Mouse (Mus musculus): ENCODE measurements around the gene Rfx5. TPM values are rescaled to one million over a fixed set of nuclear protein-coding genes. Genes with fewer than 3 reads are reported as not detected.

Gene Rfx5
- polyA plus RNA-seq, 1 experiment from 2014 or later: 1.1 TPM

DNA sequence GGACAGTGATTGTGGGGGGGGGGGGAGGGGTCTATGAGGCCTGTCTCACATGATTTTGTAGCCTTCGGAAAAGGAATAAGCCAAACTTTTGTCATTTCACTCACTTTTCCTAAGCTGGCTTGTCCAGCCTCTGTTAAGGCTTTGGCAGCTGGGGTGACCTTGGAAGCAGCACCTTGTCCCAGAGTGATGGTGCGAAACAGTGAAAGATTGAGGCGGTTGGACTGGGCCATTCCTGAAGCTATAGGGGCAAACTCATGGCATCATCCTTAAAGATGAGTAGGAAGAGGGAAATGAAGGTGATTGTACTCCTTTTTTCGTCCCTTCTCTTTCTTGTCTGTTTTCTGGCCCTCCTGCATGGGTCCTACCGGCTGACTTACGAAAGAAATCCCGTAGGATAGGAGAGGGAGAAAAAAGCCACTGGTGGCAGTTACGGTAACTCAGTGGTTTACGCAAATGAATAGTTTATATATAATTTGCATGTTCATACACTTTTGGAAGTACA is 20.2 kb downstream of the Rfx5 start:
- 24% methylated on average over 9 of the region's 9 CpGs for WGBS (ENCODE audit: insufficient replicate concordance)
- Histone ChIP-seq H3K4me3 (ENCODE audit: low read depth, low read length) (peak overlapping the region; percentile 77), H3K27me3 (ENCODE audit: insufficient read depth, low read length) (no peaks in the 10 kb centered on the region), H3K4me1 (ENCODE audit: insufficient read depth) (peaks cover 23% of the 10 kb centered on the region), H3K27ac (ENCODE audit: low read depth) (peak overlapping the region; percentile 29; the same call in 1 of the 2 replicates), H3K9ac (replicated peaks) (peak overlapping the region; percentile 64), H3K9me3 (ENCODE audit: low read length) (no peaks in the 10 kb centered on the region), H3K4me2 (ENCODE audit: low read depth, low read length) (peak overlapping the region; percentile 82), H3K36me3 (replicated peaks; ENCODE audit: insufficient read depth, low read length) (0 out of 2 replicates have a peak, but pooled peaks cover 6% of the 10 kb centered on the region)
- ATAC-seq: peak; percentile 11; the same call in 1 of the 2 replicates
- TF ChIP-seq CTCF (IDR thresholded peaks at IDR 0.05; ENCODE audit: low read depth): no peak
- TF ChIP-seq EP300 (IDR thresholded peaks at IDR 0.05; ENCODE audit: low read depth): no peak
- no peak for DNase-seq

DNA sequence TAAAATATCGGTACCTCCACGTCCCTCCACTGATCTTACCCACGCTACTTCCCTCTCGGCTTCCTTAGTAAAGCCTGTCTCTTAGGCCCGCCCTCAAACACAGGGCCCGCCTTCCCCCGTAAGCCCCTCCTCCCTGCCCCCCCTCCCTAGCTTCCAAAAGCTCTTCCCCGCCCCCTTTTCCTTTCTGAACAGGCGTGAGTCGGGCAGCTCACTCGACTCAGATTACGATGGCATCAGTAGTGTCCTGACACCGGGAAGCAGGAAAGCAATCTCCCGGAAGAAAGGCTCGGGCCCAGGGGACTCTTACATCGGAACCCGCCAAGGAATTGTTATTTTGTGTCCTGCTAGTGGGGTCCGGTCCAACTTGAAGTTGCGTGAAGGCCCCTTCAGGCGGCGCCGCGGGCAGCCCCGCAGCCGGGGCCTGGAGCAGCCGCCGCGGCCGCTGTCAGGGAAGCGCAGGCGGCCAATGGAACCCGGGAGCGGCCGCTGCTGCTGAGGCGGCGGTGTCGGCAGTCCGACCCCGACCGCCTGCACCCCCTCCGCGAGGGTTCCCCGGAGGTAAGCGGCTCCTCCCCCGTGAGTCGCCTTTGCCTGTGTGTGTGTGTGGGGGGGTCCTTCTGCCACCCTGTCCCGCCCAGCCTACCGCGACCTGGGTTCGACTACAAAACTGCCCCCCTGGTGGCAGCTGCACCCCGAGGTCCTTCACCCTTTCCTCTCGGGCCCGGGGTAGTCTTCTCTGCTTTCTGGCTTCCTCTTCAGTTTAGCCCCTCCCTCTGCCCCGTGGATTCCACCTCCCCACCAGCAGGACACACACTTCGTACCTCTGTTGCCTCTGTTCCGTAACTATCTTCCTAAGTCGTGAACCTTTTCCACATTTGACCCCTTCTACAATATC is 20.9 kb downstream of the Rfx5 start, which contains the start of gene Pi4kb:
Gene Pi4kb (plus strand): TSS at position 204 of the 895 bp plus-strand sequence.
- ATAC-seq: peak; percentile 94
- peak; percentile 95 for DNase-seq
- H3K4me2 ChIP-seq (ENCODE audit: low read depth, low read length): peak within 1 kb of the TSS; percentile 82
- H3K27me3 ChIP-seq (ENCODE audit: insufficient read depth, low read length): no peaks in the 10 kb centered on the region
- H3K9me3 ChIP-seq (ENCODE audit: low read length): no peaks in the 10 kb centered on the region
- TF ChIP-seq EP300 (IDR thresholded peaks at IDR 0.05; ENCODE audit: low read depth) (peak; percentile 60; the same call in 1 of the 2 replicates), CTCF (IDR thresholded peaks at IDR 0.05; ENCODE audit: low read depth) (peak; percentile 40)
- H3K4me3 ChIP-seq (ENCODE audit: low read depth, low read length): peak within 1 kb of the TSS; percentile 77
- 0 out of 2 replicates have a peak, but pooled peaks cover 6% of the 10 kb centered on the region for H3K36me3 ChIP-seq (replicated peaks; ENCODE audit: insufficient read depth, low read length)
- H3K4me1 ChIP-seq (ENCODE audit: insufficient read depth): peaks cover 23% of the 10 kb centered on the region
- H3K27ac ChIP-seq (ENCODE audit: low read depth): peak within 1 kb of the TSS; percentile 92
- WGBS (ENCODE audit: insufficient replicate concordance): under 1% methylated on average over 49 of the region's 57 CpGs
- peak within 1 kb of the TSS; percentile 77 for H3K9ac ChIP-seq (replicated peaks)

DNA sequence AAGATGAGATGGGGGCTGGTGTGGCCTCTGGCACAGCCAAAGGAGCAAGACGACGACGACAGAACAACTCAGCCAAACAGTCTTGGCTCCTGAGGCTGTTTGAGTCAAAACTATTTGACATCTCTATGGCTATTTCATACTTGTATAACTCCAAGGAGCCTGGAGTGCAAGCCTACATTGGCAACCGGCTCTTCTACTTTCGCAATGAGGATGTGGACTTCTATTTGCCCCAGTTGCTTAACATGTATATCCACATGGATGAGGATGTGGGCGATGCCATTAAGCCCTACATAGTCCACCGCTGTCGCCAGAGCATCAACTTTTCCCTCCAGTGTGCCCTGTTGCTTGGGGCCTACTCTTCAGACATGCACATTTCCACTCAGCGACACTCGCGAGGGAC is 30.4 kb downstream of the Rfx5 start:
- peaks cover 17% of the 10 kb centered on the region for H3K4me1 ChIP-seq (ENCODE audit: insufficient read depth)
- DNase-seq (no peak), ATAC-seq (no peak)
- H3K27ac ChIP-seq (ENCODE audit: low read depth): no peak overlapping the region
- no peak overlapping the region for H3K4me3 ChIP-seq (ENCODE audit: low read depth, low read length)
- H3K4me2 ChIP-seq (ENCODE audit: low read depth, low read length): no peak overlapping the region
- H3K9ac ChIP-seq (replicated peaks): no peak overlapping the region
- H3K27me3 ChIP-seq (ENCODE audit: insufficient read depth, low read length): no peaks in the 10 kb centered on the region
- peaks cover 44% of the 10 kb centered on the region for H3K36me3 ChIP-seq (replicated peaks; ENCODE audit: insufficient read depth, low read length)
- 80% methylated on average over 11 of the region's 11 CpGs for WGBS (ENCODE audit: insufficient replicate concordance)
- TF ChIP-seq CTCF (IDR thresholded peaks at IDR 0.05; ENCODE audit: low read depth) (no peak), EP300 (IDR thresholded peaks at IDR 0.05; ENCODE audit: low read depth) (no peak)
- H3K9me3 ChIP-seq (ENCODE audit: low read length): no peaks in the 10 kb centered on the region

DNA sequence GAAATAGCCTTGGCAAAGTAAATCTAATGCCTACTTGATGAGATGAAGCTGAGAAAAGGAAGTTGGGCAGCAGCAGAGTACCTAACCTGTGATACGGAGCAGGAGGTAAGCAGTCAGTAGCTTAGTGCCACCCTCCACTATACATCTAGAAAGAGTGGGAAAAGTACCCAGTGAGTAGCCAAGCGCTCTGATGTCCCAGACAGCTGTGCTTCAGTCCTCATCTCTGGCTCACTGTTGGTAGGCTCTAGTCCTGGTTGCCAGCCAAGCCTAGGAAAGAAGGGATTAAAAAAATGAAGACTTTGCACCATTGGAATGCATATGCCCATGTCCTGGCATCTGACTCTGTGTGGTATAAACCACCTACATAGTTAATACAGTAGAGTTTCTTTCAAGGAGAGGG is 31.6 kb downstream of the Rfx5 start:
- H3K4me1 ChIP-seq (ENCODE audit: insufficient read depth): peaks cover 21% of the 10 kb centered on the region
- DNase-seq (no peak), ATAC-seq (no peak)
- H3K9me3 ChIP-seq (ENCODE audit: low read length): no peaks in the 10 kb centered on the region
- no peak overlapping the region for H3K27ac ChIP-seq (ENCODE audit: low read depth)
- no peak for TF ChIP-seq CTCF (IDR thresholded peaks at IDR 0.05; ENCODE audit: low read depth)
- no peak for TF ChIP-seq EP300 (IDR thresholded peaks at IDR 0.05; ENCODE audit: low read depth)
- no peak overlapping the region for H3K4me2 ChIP-seq (ENCODE audit: low read depth, low read length)
- 89% methylated on average over 2 of the region's 2 CpGs for WGBS (ENCODE audit: insufficient replicate concordance)
- H3K36me3 ChIP-seq (replicated peaks; ENCODE audit: insufficient read depth, low read length): peaks cover 46% of the 10 kb centered on the region
- no peak overlapping the region for H3K4me3 ChIP-seq (ENCODE audit: low read depth, low read length)
- no peak overlapping the region for H3K9ac ChIP-seq (replicated peaks)
- no peaks in the 10 kb centered on the region for H3K27me3 ChIP-seq (ENCODE audit: insufficient read depth, low read length)

DNA sequence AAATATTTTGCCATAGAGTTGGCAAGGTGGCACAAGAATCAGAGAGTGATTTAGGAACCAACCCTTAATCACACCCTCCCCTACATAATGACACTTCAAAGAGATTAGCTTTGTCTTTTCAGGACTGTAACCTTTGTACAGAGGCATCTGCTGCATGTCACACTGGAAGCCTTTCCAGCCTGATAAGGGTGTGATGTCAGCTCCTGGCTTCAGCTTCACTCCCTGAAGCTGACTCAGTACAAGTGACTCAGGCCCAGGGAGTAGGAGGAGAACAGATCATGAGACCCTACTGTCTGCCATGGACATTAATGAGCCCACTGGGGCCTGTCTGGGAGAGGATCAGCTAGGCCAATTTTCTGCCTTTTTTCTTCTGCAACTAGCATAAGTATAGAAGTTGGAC is 33.7 kb downstream of the Rfx5 start:
- no peaks in the 10 kb centered on the region for H3K27me3 ChIP-seq (ENCODE audit: insufficient read depth, low read length)
- no peak overlapping the region for H3K27ac ChIP-seq (ENCODE audit: low read depth)
- H3K4me1 ChIP-seq (ENCODE audit: insufficient read depth): peaks cover 21% of the 10 kb centered on the region
- H3K9ac ChIP-seq (replicated peaks): 0 out of 2 replicates have a peak overlapping the region, but pooled peaks have one; percentile 26
- 0 out of 2 replicates have a peak, but pooled peaks have one; percentile 10 for TF ChIP-seq EP300 (IDR thresholded peaks at IDR 0.05; ENCODE audit: low read depth)
- no peak for TF ChIP-seq CTCF (IDR thresholded peaks at IDR 0.05; ENCODE audit: low read depth)
- no peak overlapping the region for H3K4me2 ChIP-seq (ENCODE audit: low read depth, low read length)
- DNase-seq (peak; percentile 41), ATAC-seq (peak; percentile 82)
- peaks cover 31% of the 10 kb centered on the region for H3K36me3 ChIP-seq (replicated peaks; ENCODE audit: insufficient read depth, low read length)
- H3K9me3 ChIP-seq (ENCODE audit: low read length): no peaks in the 10 kb centered on the region
- no peak overlapping the region for H3K4me3 ChIP-seq (ENCODE audit: low read depth, low read length)

DNA sequence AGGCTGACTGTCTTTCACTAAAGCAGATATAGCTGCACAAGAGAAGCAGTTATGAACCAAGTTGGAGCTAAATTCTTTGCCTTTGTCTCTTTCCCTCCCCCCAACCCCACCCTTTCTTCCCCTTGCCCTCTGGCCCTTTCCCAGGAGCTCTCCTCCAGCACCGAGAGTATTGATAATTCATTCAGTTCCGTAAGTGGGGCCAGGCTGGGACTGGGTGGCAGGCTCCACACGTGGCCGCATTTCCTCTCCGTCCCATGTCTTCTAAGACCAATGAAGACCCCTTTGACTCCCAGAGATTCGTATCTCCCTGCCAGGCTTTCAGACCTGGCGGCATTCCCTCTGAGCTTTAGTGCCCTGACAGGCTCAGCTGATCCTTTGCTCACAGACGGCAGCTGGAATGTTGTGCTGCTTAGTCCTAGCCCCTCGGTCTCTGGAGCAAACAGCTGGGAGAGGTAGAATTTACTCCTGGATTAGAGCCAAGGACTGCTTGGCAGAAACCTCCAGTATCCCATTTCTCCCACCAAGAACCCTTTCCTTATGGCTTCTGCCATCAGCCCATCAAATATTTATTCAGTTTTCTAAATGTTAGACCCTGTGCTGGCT is 35.4 kb downstream of the Rfx5 start:
- DNase-seq: no peak
- H3K27ac ChIP-seq (ENCODE audit: low read depth): no peak overlapping the region
- TF ChIP-seq EP300 (IDR thresholded peaks at IDR 0.05; ENCODE audit: low read depth) (no peak), CTCF (IDR thresholded peaks at IDR 0.05; ENCODE audit: low read depth) (no peak)
- no peak for ATAC-seq
- peaks cover 34% of the 10 kb centered on the region for H3K36me3 ChIP-seq (replicated peaks; ENCODE audit: insufficient read depth, low read length)
- no peaks in the 10 kb centered on the region for H3K9me3 ChIP-seq (ENCODE audit: low read length)
- no peaks in the 10 kb centered on the region for H3K27me3 ChIP-seq (ENCODE audit: insufficient read depth, low read length)
- H3K4me1 ChIP-seq (ENCODE audit: insufficient read depth): peaks cover 21% of the 10 kb centered on the region
- no peak overlapping the region for H3K4me2 ChIP-seq (ENCODE audit: low read depth, low read length)
- no peak overlapping the region for H3K4me3 ChIP-seq (ENCODE audit: low read depth, low read length)
- 67% methylated on average over 9 of the region's 9 CpGs for WGBS (ENCODE audit: insufficient replicate concordance)
- H3K9ac ChIP-seq (replicated peaks): no peak overlapping the region
